ENCODE assay signal across 8 mouse cellular contexts in genomic region chr5:103927429-103928195, GRCm38 (mm10). TPM values are rescaled to one million over a fixed set of nuclear protein-coding genes. Genes with fewer than 3 reads are reported as not detected.
DNase-seq lines count a peak whose midpoint lies in the region; ATAC-seq lines count a peak whose summit lies in the region.

No protein-coding gene starts in this region.

- H3K27me3 ChIP-seq in intestine, embryonic 14.5 days (replicated peaks; ENCODE audit: control insufficient read depth, insufficient read depth, low read length) = no peaks in the 10 kb centered on the region

- no peaks in the 10 kb centered on the region for H3K36me3 ChIP-seq in intestine, embryonic 14.5 days (ENCODE audit: control insufficient read depth, insufficient read depth, low read length)

- no peaks in the 10 kb centered on the region for H3K4me1 ChIP-seq in intestine, embryonic 14.5 days (replicated peaks; ENCODE audit: control insufficient read depth, insufficient read depth, low read length)

- WGBS in intestine, embryonic 14.5 days = 23% methylated on average over 27 of the region's 27 CpGs

- peak overlapping the region; percentile 52 for H3K4me2 ChIP-seq in intestine, embryonic 14.5 days (ENCODE audit: low read length)

- peak; percentile 94 to 95 for DNase-seq in adrenal gland, adult 18-20 months (ENCODE audit: low spot score in 2 of 2)
- DNase-seq in embryo, embryonic 11 days = peak; percentile 91
- peak; percentile 77 for DNase-seq in gastrocnemius, postnatal 25 days
- DNase-seq in intestine, embryonic 14.5 days (ENCODE audit: low spot score) = peak; percentile 99
- peak; percentile 93 to 96 for DNase-seq in left cerebral cortex, postnatal 14 days (ENCODE audit: low spot score in 2 of 2)
- DNase-seq in mesoderm, embryonic 11.5 days (ENCODE audit: low read depth, low spot score) = peak; percentile 89
- peak; percentile 76 to 85 for DNase-seq in right cerebral cortex, postnatal 36 days (ENCODE audit: low spot score in 2 of 2)
- DNase-seq in yolk sac, embryonic 10.5 days (ENCODE audit: low spot score) = peak; percentile 65

- peaks cover 1% of the 10 kb centered on the region; the same call in 1 of the 2 replicates for H3K9me3 ChIP-seq in intestine, embryonic 14.5 days (ENCODE audit: control insufficient read depth, low read length)

- H3K27ac ChIP-seq in intestine, embryonic 14.5 days (ENCODE audit: low read depth) = no peak overlapping the region

- ATAC-seq in intestine, embryonic 14.5 days (replicated peaks; ENCODE audit: low FRiP score, low TSS enrichment, low read depth) = peak; percentile 32; the same call in 1 of the 2 replicates

- 0 out of 2 replicates have a peak overlapping the region, but pooled peaks have one; percentile 17 for H3K4me3 ChIP-seq in intestine, embryonic 14.5 days (ENCODE audit: low read depth, low read length)

- intact Hi-C loops in left cerebral cortex, postnatal 14 days (cut with DNase I) = loop anchor here (2.0 kb wide), 1 partner anchor 73 kb away; no protein-coding TSS in a partner anchor

- H3K9ac ChIP-seq in intestine, embryonic 14.5 days (ENCODE audit: low read length) = peak overlapping the region; percentile 32; the same call in 1 of the 2 replicates

RNA-seq across cellular contexts. Expression of gene Klhl8, which starts 16.6 kb away (rescaled TPM):
- total RNA-seq in adrenal gland, adult 18-20 months (2021) = 10 to 100 TPM; 13.6 to 20.2 TPM
- total RNA-seq in gastrocnemius, postnatal 25 days (2021) = 10 to 100 TPM; 21.5 to 25.5 TPM
- 9.8 and 10.3 TPM in 2 replicates for polyA plus RNA-seq in intestine, embryonic 14.5 days (2014; fragmentation: Nextera tagmentation; extraction: Ambion mirVana)
- total RNA-seq in left cerebral cortex, postnatal 14 days (2021) = 10 to 100 TPM; 36.7 to 40.9 TPM

RNA-seq across cellular contexts. Expression of gene Hsd17b13, which starts 49.6 kb away (rescaled TPM):
- not detected for total RNA-seq in adrenal gland, adult 18-20 months (2021)
- total RNA-seq in gastrocnemius, postnatal 25 days (2021) = not detected
- polyA plus RNA-seq in intestine, embryonic 14.5 days (2014; fragmentation: Nextera tagmentation; extraction: Ambion mirVana) = 1.9 and 4.6 TPM in 2 replicates
- 1 to 10 TPM; 1.4 to 2.4 TPM for total RNA-seq in left cerebral cortex, postnatal 14 days (2021)
